Mouse (Mus musculus) kidney, postnatal 4 days (tissue): ENCODE measurements around the gene Prok1.

ENCODE experiments used
- DNase-seq, 2 experiments: peaks; one replicate each; pipeline ENCODE4 v3.0.0; 2021; ENCODE audit warnings: mixed read lengths in 2 of 2

Gene Prok1

DNA sequence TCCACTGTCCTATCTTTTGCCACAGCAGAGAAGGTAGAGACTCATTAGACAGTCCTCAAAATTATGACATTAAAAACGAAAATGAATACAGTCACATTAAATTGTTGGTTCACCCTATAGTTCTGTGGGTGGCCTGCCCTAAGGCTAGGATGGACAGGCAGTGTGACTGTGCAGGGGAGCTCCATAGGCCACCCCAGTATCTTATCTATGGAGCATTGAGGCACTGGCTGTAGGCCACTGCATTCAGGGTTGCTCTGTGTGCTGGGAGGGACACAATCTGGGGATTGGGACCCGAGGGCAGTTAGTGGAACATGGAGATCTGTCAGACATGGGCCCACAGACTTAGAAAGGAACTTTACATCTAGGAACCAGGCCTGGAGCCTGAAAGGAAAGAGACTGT, 5.6 kb downstream of the Prok1 start:
- no peak for DNase-seq

DNA sequence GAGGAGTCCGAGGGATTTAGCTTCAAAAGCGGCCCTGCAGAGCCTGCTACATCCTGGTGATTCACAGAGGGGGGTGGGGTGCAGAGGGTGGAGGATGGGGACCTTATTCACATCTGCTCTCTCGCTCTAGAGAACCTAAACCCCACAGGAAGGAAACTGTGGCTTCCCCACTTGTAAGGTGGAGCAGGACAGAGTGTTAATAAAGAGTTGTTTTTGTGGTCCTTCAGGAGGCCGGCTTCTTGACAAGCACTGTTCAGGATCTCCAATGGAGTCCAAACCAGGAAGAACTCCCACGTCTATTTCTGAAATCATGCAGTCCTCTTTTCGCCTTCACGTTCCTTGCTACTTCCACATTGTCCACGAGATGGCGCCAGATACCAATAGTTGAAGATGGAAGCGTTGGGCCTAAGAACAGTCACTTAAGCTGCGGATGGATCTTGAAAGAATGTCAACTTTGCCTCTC, 6.1 kb downstream of the Prok1 start:
- peak; percentile 88 to 90 for DNase-seq

GRCm38 (mm10) chr3:107231202-107231601, 8.3 kb downstream of the Prok1 start:
- no peak for DNase-seq

GRCm38 (mm10) chr3:107230527-107230926, 9.0 kb downstream of the Prok1 start, which contains the start of gene A630076J17Rik:
Gene A630076J17Rik (plus strand): TSS chr3:107230614.
- no peak for DNase-seq

DNA sequence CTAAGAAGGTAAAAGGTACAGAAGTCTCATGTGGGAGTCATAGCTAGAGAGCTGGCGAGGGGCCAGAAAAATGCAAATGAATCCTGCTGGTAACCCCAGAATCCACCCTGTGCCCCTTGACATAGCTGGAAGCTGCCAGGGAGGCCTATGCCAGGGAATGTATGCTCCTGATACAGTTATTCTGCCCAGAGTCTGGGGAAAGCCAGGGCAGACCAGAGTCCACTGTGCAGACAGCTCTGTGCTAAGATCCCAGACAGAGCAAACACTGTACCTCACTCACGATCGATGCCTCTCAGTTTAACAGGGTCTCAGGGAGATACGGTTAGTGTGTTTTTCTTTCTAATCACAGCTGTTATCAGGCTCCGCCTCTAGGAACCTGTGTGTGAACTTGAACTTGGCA, 9.7 kb downstream of the Prok1 start:
- DNase-seq, result peak in 1 of 2 experiments; percentile 18

- no peak for DNase-seq
These were observed 10.3 kb downstream of the Prok1 start for GRCm38 (mm10) chr3:107229221-107229620.

DNA sequence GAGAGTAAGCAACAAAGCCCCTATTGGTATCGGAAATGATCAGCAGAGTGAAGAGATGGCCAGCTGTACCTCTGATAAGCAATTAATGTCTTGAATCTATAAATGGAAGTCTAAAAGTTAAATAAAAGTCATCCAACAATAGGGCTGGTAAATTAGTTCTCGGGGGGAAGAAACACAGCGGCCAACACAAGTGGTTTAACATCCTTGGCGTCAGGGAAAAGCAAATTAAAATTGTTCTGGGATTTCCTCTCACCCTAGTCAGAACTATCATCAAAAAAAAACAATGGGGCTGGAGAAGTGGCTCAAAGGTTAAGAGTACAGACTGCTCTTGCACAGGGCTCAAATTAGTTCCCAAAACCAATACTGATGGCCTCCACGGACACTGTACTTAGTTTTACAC, 13.7 kb downstream of the Prok1 start:
- no peak for DNase-seq

- no peak for DNase-seq
These were observed 16.3 kb downstream of the Prok1 start for GRCm38 (mm10) chr3:107223230-107223629.

GRCm38 (mm10) chr3:107221608-107222007, 17.9 kb downstream of the Prok1 start, which contains the start of gene Cym:
Gene Cym (minus strand): TSS chr3:107221732.
- no peak for DNase-seq

- no peak for DNase-seq
These were observed 20.9 kb downstream of the Prok1 start for GRCm38 (mm10) chr3:107218572-107218971.

DNA sequence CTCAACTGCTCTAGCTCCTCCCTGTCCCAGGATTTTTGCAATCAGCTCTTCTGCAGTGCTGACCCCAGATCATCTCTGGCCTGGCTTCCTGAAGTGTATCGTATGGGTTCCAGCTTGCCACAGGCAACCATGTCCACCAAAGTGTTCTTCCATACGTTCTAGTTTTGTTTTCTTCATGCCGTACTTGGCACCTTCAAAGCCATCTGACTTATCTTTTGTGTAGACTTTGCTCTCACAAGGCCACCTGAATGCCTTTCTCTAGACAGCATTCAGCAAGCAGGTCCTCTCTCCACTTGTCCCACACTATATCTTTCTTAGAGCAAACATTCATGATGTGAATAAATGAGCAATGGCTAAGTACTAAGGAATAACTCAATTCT, 22.4 kb downstream of the Prok1 start:
- no peak for DNase-seq

DNA sequence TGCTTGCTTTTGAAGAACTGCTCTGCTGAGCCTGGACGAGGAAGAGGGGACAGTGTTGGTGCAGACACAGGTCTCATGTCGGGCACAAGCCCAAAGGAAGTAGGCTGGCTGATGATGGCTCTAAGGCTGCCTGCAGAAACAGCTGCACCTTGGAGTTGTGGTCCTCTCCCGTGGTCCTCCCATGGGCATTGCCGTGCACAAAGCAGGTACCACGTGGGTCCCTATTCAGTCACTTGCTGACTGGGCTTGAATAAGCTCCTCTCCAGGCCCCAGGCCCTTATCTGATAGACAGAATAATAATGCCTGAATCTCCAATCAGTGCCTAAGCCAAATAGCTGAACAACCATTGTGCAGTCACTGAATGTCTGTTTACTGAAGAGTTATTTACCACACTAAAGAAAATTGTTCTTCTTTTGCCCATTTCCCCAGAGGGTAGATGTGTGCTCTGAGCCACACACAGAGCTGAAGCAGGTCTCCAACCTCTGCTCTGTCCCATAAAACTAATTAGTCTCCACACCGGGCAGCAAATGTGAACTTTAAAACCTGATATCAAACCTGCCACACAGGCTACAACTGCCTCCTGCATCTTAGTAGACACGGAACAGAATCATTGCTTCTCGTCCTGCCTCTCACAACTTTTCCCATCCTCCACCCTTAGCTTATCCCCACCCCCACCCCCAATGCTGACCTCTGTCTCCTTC, 23.0 kb downstream of the Prok1 start:
- no peak for DNase-seq

GRCm38 (mm10) chr3:107214606-107215005, 24.9 kb downstream of the Prok1 start:
- DNase-seq, result no peak

DNA sequence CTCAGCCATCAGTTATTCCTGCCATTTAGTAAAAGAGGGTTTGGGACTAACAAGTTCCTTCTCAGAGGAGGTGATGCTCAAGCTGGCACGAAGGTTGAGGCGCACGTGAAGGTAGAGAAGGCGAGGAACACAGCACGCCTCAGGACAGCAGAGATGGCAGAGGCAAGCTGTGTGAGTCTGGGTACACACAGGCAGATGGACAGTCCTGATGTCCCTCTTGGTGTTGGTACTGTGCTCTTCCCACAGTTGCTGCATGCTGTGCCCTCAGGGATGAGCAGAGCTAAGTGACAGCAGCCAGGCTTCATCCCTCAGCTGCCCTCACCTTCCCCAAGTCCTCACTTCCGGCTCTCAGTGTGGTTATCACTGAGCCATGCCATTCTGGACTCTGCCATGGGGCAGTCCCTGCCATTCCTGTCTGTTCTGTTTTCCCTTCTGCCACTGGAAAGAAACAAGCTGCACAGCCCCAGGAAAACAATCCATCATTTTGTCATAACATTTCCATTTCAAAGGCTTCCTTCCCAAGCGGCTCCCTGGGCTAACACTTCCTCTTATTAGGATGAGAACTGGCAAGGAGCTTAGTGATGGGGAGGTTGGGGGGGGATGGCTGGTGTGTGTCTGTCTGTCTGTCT, 31.8 kb downstream of the Prok1 start:
- DNase-seq, result no peak

GRCm38 (mm10) chr3:107206490-107207150, 32.9 kb downstream of the Prok1 start:
- no peak for DNase-seq

GRCm38 (mm10) chr3:107205994-107206393, 33.5 kb downstream of the Prok1 start:
- DNase-seq, result peak; percentile 81 to 82

GRCm38 (mm10) chr3:107205170-107205569, 34.3 kb downstream of the Prok1 start:
- DNase-seq, result no peak

DNA sequence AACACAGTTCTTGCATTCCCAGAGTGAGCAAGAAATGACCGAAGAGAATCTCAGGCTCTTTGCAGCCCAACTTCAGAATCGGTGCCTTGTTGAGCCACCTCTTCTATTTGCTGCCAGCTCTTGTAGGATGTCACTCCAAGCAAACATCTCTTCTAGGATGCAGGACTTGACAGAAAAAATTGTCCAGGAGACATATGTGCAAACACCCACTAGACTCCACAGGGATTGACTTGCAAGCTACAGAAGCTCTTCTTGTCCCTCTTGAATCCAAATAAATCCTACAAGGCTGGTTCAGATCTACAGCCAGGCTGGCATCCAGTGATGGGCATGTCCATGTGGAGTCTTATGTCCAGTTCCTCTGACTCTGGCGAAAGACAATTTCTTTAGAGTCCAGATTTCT, 35.1 kb downstream of the Prok1 start:
- DNase-seq, result no peak

GRCm38 (mm10) chr3:107201310-107202180, 38.0 kb downstream of the Prok1 start:
- DNase-seq, result no peak

- peak; percentile 40 to 50 for DNase-seq
These were observed 51.1 kb downstream of the Prok1 start for GRCm38 (mm10) chr3:107188226-107188899.

DNA sequence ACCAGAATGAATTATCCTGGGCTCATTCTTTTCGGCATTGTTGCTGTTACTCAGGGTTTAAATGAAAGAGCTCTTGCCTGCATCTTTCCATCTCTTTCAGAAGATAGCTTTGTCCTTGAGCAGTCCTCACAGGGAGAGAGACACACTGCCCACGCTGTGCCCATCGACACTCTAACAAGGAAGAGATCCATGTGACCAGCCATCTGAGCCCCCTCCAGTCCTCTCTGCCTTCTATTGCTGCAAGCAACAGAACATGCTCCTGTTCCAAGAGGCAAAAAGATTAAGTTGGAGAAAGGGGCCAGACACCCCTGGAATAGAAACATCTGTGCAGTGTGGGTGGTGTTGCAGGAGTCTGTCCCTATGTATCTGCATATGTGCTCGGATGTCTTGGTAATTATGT, 52.5 kb downstream of the Prok1 start:
- no peak for DNase-seq

DNA sequence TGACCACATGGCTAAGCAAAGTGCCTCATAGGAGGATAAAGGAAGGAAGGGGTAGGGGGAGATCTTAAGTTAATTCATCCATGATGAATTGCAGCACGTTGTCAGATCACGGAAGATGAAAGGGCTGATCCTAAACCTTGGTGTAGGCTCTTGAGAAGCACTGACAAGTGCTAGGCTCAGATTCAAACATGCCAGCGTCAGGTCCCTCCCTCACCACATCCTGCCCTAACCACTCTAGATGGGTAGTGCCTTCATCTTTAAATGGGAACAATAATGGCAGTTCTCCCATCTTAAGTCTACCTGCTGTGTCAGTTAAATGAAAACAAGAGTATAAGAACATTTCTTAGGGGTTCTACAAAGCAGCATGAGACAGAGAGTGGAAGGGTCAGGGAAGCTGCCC, 53.9 kb downstream of the Prok1 start:
- DNase-seq, result no peak
